Comparison of ENCODE assay signal across 8 mouse cellular contexts in the genomic region with DNA sequence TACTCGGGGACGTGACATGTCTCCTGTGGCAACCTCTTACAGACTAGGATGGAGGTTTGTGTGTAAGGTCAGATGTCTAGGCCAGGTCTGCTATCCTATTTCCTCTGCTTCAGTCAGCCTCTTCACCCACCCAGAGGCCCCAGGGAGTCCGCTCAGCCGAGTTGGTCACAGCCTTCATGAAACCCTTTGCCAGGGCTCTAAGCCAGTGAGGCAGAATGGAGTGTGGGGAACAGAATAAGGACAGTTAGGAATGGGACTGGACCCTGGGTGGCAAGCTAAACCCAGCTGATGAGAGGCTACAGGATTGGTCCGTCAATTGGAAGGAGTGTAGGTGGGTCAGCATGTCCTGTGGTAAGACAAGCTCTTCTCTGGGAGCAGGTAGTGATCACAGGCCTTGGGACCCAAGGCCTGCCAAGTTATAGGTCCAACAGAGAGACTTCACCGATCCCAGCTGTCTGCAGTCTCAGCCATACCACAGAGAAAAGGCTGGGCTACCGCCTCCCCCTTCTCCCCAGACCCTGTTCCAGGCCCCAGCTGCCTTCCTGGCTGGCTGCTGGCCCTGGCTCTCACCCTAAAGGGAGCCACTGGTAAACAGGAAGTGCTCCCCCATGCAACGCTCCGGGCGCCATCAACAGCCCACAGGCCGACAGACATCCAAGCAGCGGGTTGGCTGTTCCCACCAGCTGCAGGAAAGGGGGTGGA. TPM values are rescaled to one million over a fixed set of nuclear protein-coding genes. Genes with fewer than 3 reads are reported as not detected.
DNase-seq lines count a peak whose midpoint lies in the region; ATAC-seq and TF ChIP-seq lines count a peak whose summit lies in the region.

No protein-coding gene starts in this region.

- intact Hi-C loops in heart, postnatal 36 days (cut with DNase I), result no loop called here

- H3K4me3 ChIP-seq in forebrain, embryonic 13.5 days, result no peak overlapping the region
- H3K4me3 ChIP-seq in forebrain, embryonic 11.5 days (ENCODE audit: low read depth, low read length), result no peak overlapping the region
- H3K4me3 ChIP-seq in forebrain, embryonic 16.5 days (replicated peaks; ENCODE audit: low read length), result no peak overlapping the region
- H3K4me3 ChIP-seq in limb, embryonic 10.5 days, result peak overlapping the region; percentile 85; the same call in 1 of the 2 replicates
- no peak overlapping the region for H3K4me3 ChIP-seq in midbrain, postnatal 0 days (ENCODE audit: low read depth, low read length)

- no peak for TF ChIP-seq CTCF in midbrain, postnatal 0 days (IDR thresholded peaks at IDR 0.05)

- no peaks in the 10 kb centered on the region for H3K9me3 ChIP-seq in forebrain, embryonic 13.5 days (replicated peaks)
- H3K9me3 ChIP-seq in forebrain, embryonic 11.5 days (ENCODE audit: control insufficient read depth, low read length), result no peaks in the 10 kb centered on the region
- H3K9me3 ChIP-seq in forebrain, embryonic 16.5 days (ENCODE audit: control insufficient read depth, low read length), result no peaks in the 10 kb centered on the region
- H3K9me3 ChIP-seq in limb, embryonic 10.5 days (replicated peaks), result no peaks in the 10 kb centered on the region
- H3K9me3 ChIP-seq in midbrain, postnatal 0 days (ENCODE audit: low read length), result no peaks in the 10 kb centered on the region

- DNase-seq in forebrain, embryonic 11.5 days (ENCODE audit: low spot score), result no peak
- peak; percentile 55 for DNase-seq in adipocyte (ENCODE audit: low spot score)
- DNase-seq in heart, postnatal 36 days, result peak; percentile 60 to 64
- peak; percentile 54 for DNase-seq in limb, embryonic 10.5 days (ENCODE audit: low spot score)
- peak; percentile 77 for DNase-seq in midbrain, postnatal 0 days (ENCODE audit: low spot score)

- no peaks in the 10 kb centered on the region for H3K27me3 ChIP-seq in forebrain, embryonic 13.5 days
- no peaks in the 10 kb centered on the region for H3K27me3 ChIP-seq in forebrain, embryonic 11.5 days (ENCODE audit: control insufficient read depth, insufficient read depth, low read length)
- no peaks in the 10 kb centered on the region for H3K27me3 ChIP-seq in forebrain, embryonic 16.5 days (replicated peaks; ENCODE audit: control insufficient read depth, insufficient read depth, low read length)
- no peaks in the 10 kb centered on the region for H3K27me3 ChIP-seq in limb, embryonic 10.5 days (ENCODE audit: low read depth, poor library complexity, severe bottlenecking)
- H3K27me3 ChIP-seq in midbrain, postnatal 0 days (ENCODE audit: insufficient read depth, low read length), result no peaks in the 10 kb centered on the region

- WGBS in forebrain, embryonic 13.5 days, result 53% methylated on average over 12 of the region's 12 CpGs
- 53% methylated on average over 12 of the region's 12 CpGs for WGBS in forebrain, embryonic 11.5 days
- WGBS in forebrain, embryonic 16.5 days, result 41% methylated on average over 12 of the region's 12 CpGs
- WGBS in limb, embryonic 10.5 days, result 37% methylated on average over 12 of the region's 12 CpGs
- WGBS in midbrain, postnatal 0 days, result 39% methylated on average over 11 of the region's 12 CpGs

- peaks cover 24% of the 10 kb centered on the region for H3K36me3 ChIP-seq in forebrain, embryonic 13.5 days (ENCODE audit: poor library complexity, severe bottlenecking)
- H3K36me3 ChIP-seq in forebrain, embryonic 11.5 days (ENCODE audit: control insufficient read depth, insufficient read depth, low read length), result peaks cover 2% of the 10 kb centered on the region; the same call in 1 of the 2 replicates
- no peaks in the 10 kb centered on the region for H3K36me3 ChIP-seq in forebrain, embryonic 16.5 days (ENCODE audit: control insufficient read depth, insufficient read depth)
- H3K36me3 ChIP-seq in limb, embryonic 10.5 days, result peaks cover 25% of the 10 kb centered on the region
- H3K36me3 ChIP-seq in midbrain, postnatal 0 days (ENCODE audit: insufficient read depth, low read length), result no peaks in the 10 kb centered on the region; the same call in 1 of the 2 replicates

- peak overlapping the region; percentile 82 for H3K27ac ChIP-seq in forebrain, embryonic 13.5 days
- no peak overlapping the region for H3K27ac ChIP-seq in forebrain, embryonic 11.5 days (ENCODE audit: low read depth, low read length)
- H3K27ac ChIP-seq in forebrain, embryonic 16.5 days (ENCODE audit: low read length), result peak overlapping the region; percentile 43
- H3K27ac ChIP-seq in limb, embryonic 10.5 days, result peak overlapping the region; percentile 95
- H3K27ac ChIP-seq in midbrain, postnatal 0 days (ENCODE audit: low read depth, low read length), result peak overlapping the region; percentile 95

- peak overlapping the region; percentile 92; the same call in 1 of the 2 replicates for H3K9ac ChIP-seq in forebrain, embryonic 13.5 days
- H3K9ac ChIP-seq in forebrain, embryonic 11.5 days (ENCODE audit: low read length), result no peak overlapping the region; the same call in 1 of the 2 replicates
- peak overlapping the region; percentile 34; the same call in 1 of the 2 replicates for H3K9ac ChIP-seq in forebrain, embryonic 16.5 days (replicated peaks; ENCODE audit: low read depth, low read length)
- H3K9ac ChIP-seq in midbrain, postnatal 0 days (replicated peaks; ENCODE audit: low read length, poor library complexity, severe bottlenecking), result 0 out of 2 replicates have a peak overlapping the region, but pooled peaks have one; percentile 99

- ATAC-seq in forebrain, embryonic 13.5 days, result no peak
- ATAC-seq in forebrain, embryonic 11.5 days (replicated peaks; ENCODE audit: low FRiP score), result no peak
- 0 out of 2 replicates have a peak, but pooled peaks have one; percentile 1 for ATAC-seq in forebrain, embryonic 16.5 days
- no peak for ATAC-seq in midbrain, postnatal 0 days (ENCODE audit: low FRiP score)
- no peak for ATAC-seq in activated CD4-positive, CD25-positive, alpha-beta regulatory T cell, adult 4 months

- H3K4me2 ChIP-seq in forebrain, embryonic 13.5 days, result no peak overlapping the region
- H3K4me2 ChIP-seq in forebrain, embryonic 11.5 days (ENCODE audit: low read depth, low read length, severe bottlenecking), result no peak overlapping the region
- H3K4me2 ChIP-seq in forebrain, embryonic 16.5 days (ENCODE audit: low read length), result no peak overlapping the region
- no peak overlapping the region for H3K4me2 ChIP-seq in midbrain, postnatal 0 days (ENCODE audit: low read depth, low read length, poor library complexity, severe bottlenecking)

- peaks cover 64% of the 10 kb centered on the region for H3K4me1 ChIP-seq in forebrain, embryonic 13.5 days
- H3K4me1 ChIP-seq in forebrain, embryonic 11.5 days (replicated peaks; ENCODE audit: control insufficient read depth, insufficient read depth, low read length), result peaks cover 15% of the 10 kb centered on the region; the same call in 1 of the 2 replicates
- peaks cover 74% of the 10 kb centered on the region for H3K4me1 ChIP-seq in forebrain, embryonic 16.5 days (replicated peaks; ENCODE audit: control insufficient read depth, insufficient read depth, low read length)
- peaks cover 80% of the 10 kb centered on the region for H3K4me1 ChIP-seq in limb, embryonic 10.5 days
- peaks cover 62% of the 10 kb centered on the region for H3K4me1 ChIP-seq in midbrain, postnatal 0 days (ENCODE audit: insufficient read depth, low read length)

RNA-seq across cellular contexts. Expression of a gene that starts 2.2 kb away (rescaled TPM):
- 11.1 and 11.5 TPM in 2 replicates for polyA plus RNA-seq in forebrain, embryonic 13.5 days (2015; fragmentation: Nextera tagmentation; extraction: Ambion mirVana)
- polyA plus RNA-seq in forebrain, embryonic 11.5 days (2014; fragmentation: Nextera tagmentation; extraction: Ambion mirVana), result 15.8 and 17.6 TPM in 2 replicates
- 24.6 and 24.8 TPM in 2 replicates for polyA plus RNA-seq in forebrain, embryonic 16.5 days (2015; fragmentation: Nextera tagmentation; extraction: Ambion mirVana)
- total RNA-seq in heart, postnatal 36 days (2021), result 10 to 100 TPM; 34.3 to 38.1 TPM
- 7.8 and 8.8 TPM in 2 replicates for polyA plus RNA-seq in limb, embryonic 10.5 days (2016; fragmentation: Nextera tagmentation; extraction: Ambion mirVana)
- 90.5 and 101 TPM in 2 replicates for total RNA-seq in midbrain, postnatal 0 days (2014; rRNA removed)
- polyA plus RNA-seq in midbrain, postnatal 0 days (2015; fragmentation: Nextera tagmentation; extraction: Ambion mirVana), result 35.2 and 37.7 TPM in 2 replicates
- polyA plus RNA-seq in activated CD4-positive, CD25-positive, alpha-beta regulatory T cell, adult 4 months (2017; shearing (Covaris generic)), result under 1 TPM in 1 of 2 experiments, not detected in 1; 0.21 TPM
